Mouse (Mus musculus): ENCODE measurements around the gene Plxnc1. TPM values are rescaled to one million over a fixed set of nuclear protein-coding genes. Genes with fewer than 3 reads are reported as not detected.

The Plxnc1 gene
- polyA plus RNA-seq, 1 experiment from 2014 or later, result 2.4 TPM

DNA sequence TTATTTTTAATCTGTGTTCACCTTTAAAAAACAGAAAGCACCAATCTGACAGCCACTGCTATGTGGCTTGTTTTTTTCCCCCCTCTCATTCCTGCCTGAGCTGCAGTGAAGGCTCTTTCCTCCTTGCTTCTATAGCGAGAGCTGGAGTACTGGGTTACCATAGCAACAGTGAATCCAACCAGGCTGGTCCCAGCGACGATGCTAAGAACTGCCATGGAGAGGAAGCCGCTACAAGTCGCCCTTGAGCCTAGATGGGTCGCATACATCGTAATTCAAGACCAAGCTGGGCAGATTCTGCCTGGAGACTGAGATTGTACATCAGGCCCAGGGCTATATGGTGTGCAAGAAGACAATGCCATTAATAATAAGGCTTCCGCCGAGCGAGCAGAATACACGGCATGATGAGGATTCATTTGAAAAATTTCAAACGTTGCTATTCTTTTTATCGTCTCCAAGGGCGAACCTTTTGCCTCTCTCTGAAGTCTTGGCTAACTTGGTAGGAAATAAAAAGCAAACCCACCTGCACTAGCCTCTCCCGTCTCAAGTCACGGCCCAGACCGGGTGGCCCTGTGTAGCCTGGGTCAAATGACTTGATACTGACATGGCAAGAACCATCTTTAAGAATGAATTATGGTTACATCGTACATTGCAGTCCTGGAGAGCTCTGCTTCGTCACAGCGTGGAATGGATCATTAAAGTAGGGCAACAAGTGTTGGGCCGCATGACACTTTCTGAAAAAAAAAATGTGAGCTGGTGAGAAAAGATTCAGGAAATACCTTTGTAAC is 38.8 kb downstream of the Plxnc1 start:
- H3K4me1 ChIP-seq, result peaks cover 7% of the 10 kb centered on the region
- no peak overlapping the region for H3K27ac ChIP-seq
- no peaks in the 10 kb centered on the region for H3K9me3 ChIP-seq
- no peaks in the 10 kb centered on the region for H3K36me3 ChIP-seq
- 41% methylated on average over 21 of the region's 21 CpGs for WGBS
- no peaks in the 10 kb centered on the region for H3K27me3 ChIP-seq
- H3K4me2 ChIP-seq, result peak overlapping the region; percentile 9; the same call in 1 of the 2 replicates
- no peak overlapping the region for H3K9ac ChIP-seq
- no peak overlapping the region for H3K4me3 ChIP-seq
- 0 out of 2 replicates have a peak, but pooled peaks have one; percentile 52 for ATAC-seq (ENCODE audit: insufficient number of reproducible peaks, insufficient read depth, low FRiP score, low TSS enrichment, low read depth)

DNA sequence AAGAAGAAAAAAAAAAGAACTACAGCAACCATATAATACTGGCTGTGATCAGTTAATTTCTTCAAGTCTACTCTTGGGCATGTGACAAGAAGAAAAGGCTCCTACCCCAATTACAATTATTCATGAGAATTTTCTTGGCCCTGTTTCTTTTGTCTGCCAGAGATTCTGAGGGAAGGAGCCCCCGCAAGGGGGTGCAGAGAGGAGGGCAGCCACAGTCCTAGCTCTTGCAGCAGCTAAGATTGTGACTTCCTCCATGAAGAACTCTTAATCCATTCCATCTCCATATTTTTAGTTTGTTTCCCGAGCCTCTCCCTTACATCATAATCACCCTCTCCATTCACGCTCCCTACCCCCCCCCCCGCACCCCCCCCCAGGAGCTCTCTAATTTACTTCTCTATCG is 39.4 kb downstream of the Plxnc1 start:
- no peaks in the 10 kb centered on the region for H3K36me3 ChIP-seq
- H3K9ac ChIP-seq, result no peak overlapping the region
- no peak overlapping the region for H3K27ac ChIP-seq
- no peak for ATAC-seq (ENCODE audit: insufficient number of reproducible peaks, insufficient read depth, low FRiP score, low TSS enrichment, low read depth)
- H3K4me2 ChIP-seq, result no peak overlapping the region
- 29% methylated on average over 4 of the region's 5 CpGs for WGBS
- H3K27me3 ChIP-seq, result no peaks in the 10 kb centered on the region
- H3K9me3 ChIP-seq, result no peaks in the 10 kb centered on the region
- peaks cover 7% of the 10 kb centered on the region for H3K4me1 ChIP-seq
- no peak overlapping the region for H3K4me3 ChIP-seq

DNA sequence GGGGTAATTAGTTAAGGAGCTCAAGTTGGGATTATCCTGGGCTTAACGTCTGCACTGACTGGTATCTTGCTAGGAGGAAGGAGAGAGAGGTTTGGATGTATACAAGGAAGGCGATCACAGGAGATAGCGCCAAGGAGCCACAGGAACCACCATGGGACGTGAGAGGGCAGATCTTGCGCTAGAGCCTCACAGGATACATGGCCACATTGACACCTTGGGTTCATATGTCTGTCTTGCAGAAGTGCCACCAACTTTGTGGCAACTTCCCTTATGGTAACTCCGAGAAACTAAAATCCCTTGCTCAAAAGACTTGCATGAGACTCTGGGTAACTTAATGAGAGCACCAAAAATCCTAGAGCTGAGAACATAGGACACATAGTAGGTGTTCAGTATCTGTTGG is 47.7 kb downstream of the Plxnc1 start:
- no peak for ATAC-seq (ENCODE audit: insufficient number of reproducible peaks, insufficient read depth, low FRiP score, low TSS enrichment, low read depth)
- Histone ChIP-seq H3K4me1 (peaks cover 4% of the 10 kb centered on the region; the same call in 1 of the 2 replicates), H3K4me3 (no peak overlapping the region), H3K9ac (no peak overlapping the region), H3K36me3 (no peaks in the 10 kb centered on the region), H3K4me2 (no peak overlapping the region), H3K27me3 (no peaks in the 10 kb centered on the region), H3K27ac (no peak overlapping the region), H3K9me3 (peaks cover 5% of the 10 kb centered on the region; the same call in 1 of the 2 replicates)
- WGBS, result 86% methylated on average over 6 of the region's 6 CpGs

DNA sequence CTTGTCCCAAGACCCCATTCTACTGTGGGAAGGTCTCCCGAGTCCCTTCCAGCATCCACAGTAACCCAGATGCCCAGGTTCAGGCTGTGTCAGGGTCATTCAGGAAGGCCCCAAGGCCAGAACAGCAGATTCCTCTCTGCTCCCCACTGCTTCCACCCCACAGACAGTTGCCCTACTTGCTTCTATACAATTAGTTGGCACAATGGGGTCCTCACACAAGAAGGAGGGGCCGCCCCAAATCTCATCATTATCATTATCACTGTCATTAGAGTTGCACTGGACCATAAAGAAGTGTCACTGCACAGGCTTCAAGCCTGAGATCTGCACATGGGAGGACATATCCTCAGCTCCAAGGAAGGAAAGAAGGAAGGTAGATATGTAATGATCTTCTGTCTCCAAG is 48.3 kb downstream of the Plxnc1 start:
- Histone ChIP-seq H3K4me1 (peaks cover 5% of the 10 kb centered on the region; the same call in 1 of the 2 replicates), H3K27ac (no peak overlapping the region), H3K9ac (no peak overlapping the region), H3K27me3 (no peaks in the 10 kb centered on the region), H3K36me3 (no peaks in the 10 kb centered on the region), H3K9me3 (peaks cover 5% of the 10 kb centered on the region; the same call in 1 of the 2 replicates), H3K4me2 (no peak overlapping the region), H3K4me3 (no peak overlapping the region)
- 90% methylated on average over 2 of the region's 2 CpGs for WGBS
- ATAC-seq (ENCODE audit: insufficient number of reproducible peaks, insufficient read depth, low FRiP score, low TSS enrichment, low read depth), result no peak

DNA sequence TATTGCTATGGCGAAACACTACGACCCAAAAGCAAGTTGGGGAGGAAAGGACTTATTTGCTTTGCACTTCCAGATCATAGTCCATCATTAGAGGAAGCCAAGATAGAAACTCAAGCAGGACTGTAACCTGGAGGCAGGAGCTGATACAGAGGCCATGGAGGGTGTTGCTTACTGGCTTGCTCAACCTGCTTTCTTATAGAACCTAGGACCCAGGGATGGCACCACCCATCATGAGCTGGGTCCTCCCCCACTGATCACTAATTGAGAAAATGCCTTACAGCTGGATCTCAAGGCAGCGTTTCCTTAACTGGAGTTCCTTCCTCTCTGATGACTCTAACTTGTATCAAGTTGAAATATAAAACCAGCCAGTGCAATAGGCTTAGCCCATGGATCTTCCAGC is 48.8 kb downstream of the Plxnc1 start:
- no peak for ATAC-seq (ENCODE audit: insufficient number of reproducible peaks, insufficient read depth, low FRiP score, low TSS enrichment, low read depth)
- Histone ChIP-seq H3K4me2 (no peak overlapping the region), H3K27ac (no peak overlapping the region), H3K9me3 (peaks cover 5% of the 10 kb centered on the region; the same call in 1 of the 2 replicates), H3K27me3 (no peaks in the 10 kb centered on the region), H3K4me3 (no peak overlapping the region), H3K36me3 (no peaks in the 10 kb centered on the region), H3K4me1 (peaks cover 5% of the 10 kb centered on the region; the same call in 1 of the 2 replicates), H3K9ac (no peak overlapping the region)
- WGBS, result 71% methylated on average over 3 of the region's 3 CpGs

DNA sequence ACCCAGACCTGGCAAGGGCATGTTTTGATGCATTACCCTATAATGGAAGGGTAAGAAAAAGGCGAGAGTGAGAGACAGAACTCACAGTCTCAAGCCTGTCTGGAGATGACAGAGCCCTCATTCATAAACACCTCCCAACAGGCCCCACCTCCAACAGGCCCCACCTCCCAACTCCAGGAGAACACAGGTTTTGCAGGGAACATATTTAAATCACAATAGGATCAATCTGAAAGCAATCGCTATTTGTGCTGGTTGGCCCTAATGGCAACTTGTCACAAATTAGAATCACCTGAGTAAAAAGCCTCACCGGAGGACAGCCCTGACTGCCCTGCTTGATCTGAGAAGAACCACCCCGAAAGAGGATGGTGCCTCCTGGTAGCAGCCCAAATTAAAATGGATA is 54.9 kb downstream of the Plxnc1 start:
- Histone ChIP-seq H3K9me3 (peaks cover 5% of the 10 kb centered on the region), H3K4me3 (no peak overlapping the region), H3K27me3 (no peaks in the 10 kb centered on the region), H3K4me2 (no peak overlapping the region), H3K4me1 (peaks cover 5% of the 10 kb centered on the region; the same call in 1 of the 2 replicates), H3K36me3 (peaks cover 3% of the 10 kb centered on the region; the same call in 1 of the 2 replicates), H3K9ac (no peak overlapping the region), H3K27ac (no peak overlapping the region)
- 55% methylated on average over 4 of the region's 4 CpGs for WGBS
- no peak for ATAC-seq (ENCODE audit: insufficient number of reproducible peaks, insufficient read depth, low FRiP score, low TSS enrichment, low read depth)

DNA sequence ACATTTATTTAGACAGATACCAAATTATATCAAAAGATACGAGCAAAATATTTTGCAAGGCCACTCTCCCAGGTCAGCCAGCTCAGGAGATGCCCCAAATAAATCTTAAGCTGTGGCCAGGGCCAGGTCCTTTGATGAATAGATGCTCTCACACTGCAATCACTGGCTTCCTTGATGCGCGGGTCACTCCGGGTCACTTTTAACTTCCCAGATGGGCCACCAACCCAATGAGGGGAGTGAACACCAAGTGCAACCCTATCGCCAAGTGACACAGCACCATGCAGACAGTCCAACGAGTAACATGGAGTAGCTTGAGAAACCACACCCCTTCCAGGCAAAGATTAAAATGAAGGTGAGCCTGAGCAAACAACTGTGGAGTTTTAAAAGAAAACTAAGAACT is 61.4 kb downstream of the Plxnc1 start:
- no peaks in the 10 kb centered on the region for H3K27me3 ChIP-seq
- H3K4me2 ChIP-seq, result no peak overlapping the region
- no peaks in the 10 kb centered on the region; the same call in 1 of the 2 replicates for H3K9me3 ChIP-seq
- H3K27ac ChIP-seq, result no peak overlapping the region
- WGBS, result 72% methylated on average over 6 of the region's 6 CpGs
- no peak for ATAC-seq (ENCODE audit: insufficient number of reproducible peaks, insufficient read depth, low FRiP score, low TSS enrichment, low read depth)
- H3K9ac ChIP-seq, result no peak overlapping the region
- no peak overlapping the region for H3K4me3 ChIP-seq
- no peaks in the 10 kb centered on the region for H3K4me1 ChIP-seq
- H3K36me3 ChIP-seq, result no peaks in the 10 kb centered on the region

DNA sequence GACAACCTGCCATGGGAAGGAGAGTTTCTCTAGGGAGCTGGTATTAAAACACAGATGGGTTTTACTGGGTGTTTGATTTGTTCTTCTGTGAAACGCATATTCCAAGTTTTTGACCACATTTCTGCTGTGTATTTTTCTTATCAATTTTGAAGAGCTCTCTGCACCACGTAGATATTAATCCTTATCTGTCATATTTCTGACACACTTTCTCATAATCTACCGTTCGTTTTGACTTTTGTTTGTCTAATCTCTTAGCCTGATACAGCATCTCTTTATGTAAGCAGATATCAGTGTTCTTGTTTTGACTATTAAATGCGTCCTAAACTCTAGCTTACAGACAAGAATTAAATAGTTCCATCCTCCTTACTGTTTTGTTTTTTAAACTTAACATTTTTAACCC is 73.1 kb downstream of the Plxnc1 start:
- 78% methylated on average over 5 of the region's 5 CpGs for WGBS
- Histone ChIP-seq H3K4me1 (peaks cover 11% of the 10 kb centered on the region), H3K9me3 (no peaks in the 10 kb centered on the region), H3K36me3 (no peaks in the 10 kb centered on the region), H3K4me2 (no peak overlapping the region), H3K9ac (no peak overlapping the region), H3K27ac (no peak overlapping the region), H3K4me3 (no peak overlapping the region), H3K27me3 (0 out of 2 replicates have a peak, but pooled peaks cover 2% of the 10 kb centered on the region)
- no peak for ATAC-seq (ENCODE audit: insufficient number of reproducible peaks, insufficient read depth, low FRiP score, low TSS enrichment, low read depth)

DNA sequence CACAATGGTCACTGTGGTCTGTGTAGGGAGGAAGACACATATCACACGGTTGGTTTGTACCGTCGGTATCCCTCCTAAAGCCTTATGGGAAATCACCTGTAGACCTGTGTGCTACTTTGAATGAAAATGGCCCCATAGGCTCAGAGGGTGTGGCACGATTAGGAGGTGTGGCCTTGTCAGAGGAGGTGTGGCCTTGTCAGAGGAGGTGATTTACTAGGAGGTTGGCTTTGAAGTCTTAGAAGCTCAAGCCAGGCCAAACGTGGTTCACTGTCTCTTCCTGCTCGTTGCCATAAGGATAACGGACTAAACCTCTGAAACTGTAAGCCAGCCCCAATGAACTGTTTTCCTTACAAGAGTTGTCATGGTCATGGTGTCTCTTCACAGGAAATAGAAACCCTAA is 73.5 kb downstream of the Plxnc1 start:
- Histone ChIP-seq H3K4me1 (peaks cover 11% of the 10 kb centered on the region), H3K4me2 (no peak overlapping the region), H3K36me3 (no peaks in the 10 kb centered on the region), H3K27ac (no peak overlapping the region), H3K9ac (no peak overlapping the region), H3K4me3 (no peak overlapping the region), H3K27me3 (0 out of 2 replicates have a peak, but pooled peaks cover 2% of the 10 kb centered on the region), H3K9me3 (no peaks in the 10 kb centered on the region)
- no peak for ATAC-seq (ENCODE audit: insufficient number of reproducible peaks, insufficient read depth, low FRiP score, low TSS enrichment, low read depth)
- WGBS, result 88% methylated on average over 7 of the region's 7 CpGs

DNA sequence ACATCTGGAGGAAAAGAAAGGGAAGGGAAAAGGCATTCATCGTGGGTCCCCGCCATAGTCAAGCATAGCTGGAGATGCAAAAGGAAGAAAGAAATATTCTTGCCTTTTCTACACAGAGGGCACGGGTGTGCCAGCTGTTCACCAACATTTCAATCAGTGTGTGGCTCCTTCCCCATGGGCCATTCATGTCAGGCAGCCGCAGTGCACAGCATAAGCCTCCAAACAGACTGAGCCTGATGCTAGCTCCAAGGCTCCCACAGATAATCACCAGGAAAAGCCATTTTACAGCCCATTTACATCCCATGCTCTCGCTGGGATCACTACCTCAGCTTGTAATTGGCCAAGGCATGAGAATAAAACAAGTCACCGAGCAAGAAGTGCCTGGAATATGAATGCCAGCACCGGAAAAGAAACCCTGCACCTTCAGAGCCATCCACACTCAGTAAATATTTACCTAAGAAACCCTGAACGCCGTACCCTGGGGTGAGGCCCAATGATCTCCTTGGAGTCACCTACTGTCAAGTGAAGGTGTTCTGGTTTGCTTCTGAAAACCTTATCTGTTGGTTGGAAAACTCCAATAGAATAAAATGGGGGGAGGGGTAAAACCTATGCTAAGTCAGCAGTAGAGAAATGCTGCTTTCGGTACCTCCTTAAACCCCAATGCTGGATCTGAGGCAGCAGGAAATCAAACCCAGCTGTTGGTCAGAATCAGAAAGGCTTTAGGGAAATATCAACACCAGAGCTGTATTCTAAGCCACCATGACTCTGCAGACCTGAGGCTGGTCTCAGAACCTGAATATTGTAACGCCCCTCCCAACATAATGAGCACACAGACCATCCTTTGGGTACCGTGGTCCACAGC is 77.4 kb downstream of the Plxnc1 start:
- no peak for ATAC-seq (ENCODE audit: insufficient number of reproducible peaks, insufficient read depth, low FRiP score, low TSS enrichment, low read depth)
- 48% methylated on average over 12 of the region's 12 CpGs for WGBS
- H3K27me3 ChIP-seq, result peaks cover 2% of the 10 kb centered on the region; the same call in 1 of the 2 replicates

DNA sequence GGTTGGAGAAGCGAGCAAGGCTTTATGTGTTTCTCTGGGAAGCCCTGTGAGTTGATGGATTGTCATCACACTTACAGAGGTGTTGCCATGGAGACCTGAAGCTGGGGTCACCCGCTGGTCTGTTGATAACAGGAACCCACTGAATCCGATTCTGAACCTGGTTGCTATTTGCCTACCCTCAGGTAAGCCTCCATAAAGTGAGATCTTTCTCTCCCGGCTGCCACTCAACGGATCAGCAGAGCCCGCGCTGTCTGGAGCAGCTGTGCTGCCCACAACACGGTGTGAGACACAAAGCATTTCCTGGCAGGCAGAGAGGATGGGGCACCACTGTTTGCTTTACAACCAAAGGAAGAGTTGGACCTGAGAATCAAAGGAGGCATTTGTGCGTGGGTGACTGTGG is 79.4 kb downstream of the Plxnc1 start:
- no peak overlapping the region for H3K4me3 ChIP-seq
- H3K27me3 ChIP-seq, result peaks cover 2% of the 10 kb centered on the region; the same call in 1 of the 2 replicates
- H3K36me3 ChIP-seq, result no peaks in the 10 kb centered on the region
- H3K9ac ChIP-seq, result no peak overlapping the region
- 65% methylated on average over 9 of the region's 9 CpGs for WGBS
- H3K9me3 ChIP-seq, result no peaks in the 10 kb centered on the region
- no peak overlapping the region for H3K4me2 ChIP-seq
- ATAC-seq (ENCODE audit: insufficient number of reproducible peaks, insufficient read depth, low FRiP score, low TSS enrichment, low read depth), result no peak
- no peak overlapping the region for H3K27ac ChIP-seq
- H3K4me1 ChIP-seq, result peaks cover 11% of the 10 kb centered on the region

More for the DNA sequence above, 77.4 kb downstream of the Plxnc1 start:
- H3K4me1 ChIP-seq, result peaks cover 11% of the 10 kb centered on the region
- no peaks in the 10 kb centered on the region for H3K36me3 ChIP-seq
- no peak overlapping the region for H3K4me2 ChIP-seq
- H3K27ac ChIP-seq, result peak overlapping the region; percentile 3; the same call in 1 of the 2 replicates
- no peaks in the 10 kb centered on the region for H3K9me3 ChIP-seq
- H3K9ac ChIP-seq, result no peak overlapping the region
- H3K4me3 ChIP-seq, result no peak overlapping the region

Measured in embryonic facial prominence, embryonic 13.5 days (tissue).